Mouse (Mus musculus) midbrain, embryonic 13.5 days (tissue): ENCODE results near the gene Dpp3. TPM values are rescaled to one million over a fixed set of nuclear protein-coding genes. Genes with fewer than 3 reads are reported as not detected.

ENCODE experiments used
- ATAC-seq: fragments of 200-750 bp; cut with Nextera tagmentation; 2 replicates; pipeline ENCODE4 v1.8.0; 2017; ENCODE audit warnings: mild to moderate bottlenecking, moderate TSS enrichment, moderate library complexity
- H3K27ac ChIP-seq: fragments of 300-500 bp; sonication (generic); 2 replicates; pipeline ENCODE4 v1.5.1; 2015; ENCODE audit warnings: inconsistent platforms, mild to moderate bottlenecking, moderate library complexity
- H3K27me3 ChIP-seq: fragments of 300-500 bp; sonication (generic); 2 replicates; pipeline ENCODE4 v1.6.1; 2015; ENCODE audit warnings: mild to moderate bottlenecking, inconsistent platforms
- H3K36me3 ChIP-seq: fragments of 300-500 bp; sonication (generic); 2 replicates; pipeline ENCODE4 v1.6.1; 2015; ENCODE audit warnings: mild to moderate bottlenecking, inconsistent platforms
- H3K4me1 ChIP-seq: fragments of 300-500 bp; sonication (generic); replicated peaks from 2 replicates; pipeline ENCODE4 v1.6.1; 2015; ENCODE audit warnings: inconsistent platforms
- H3K4me2 ChIP-seq: fragments of 300-500 bp; sonication (generic); replicated peaks from 2 replicates; pipeline ENCODE4 v1.6.1; 2015; ENCODE audit warnings: moderate library complexity, mild to moderate bottlenecking, inconsistent platforms
- H3K4me3 ChIP-seq: fragments of 300-500 bp; sonication (generic); replicated peaks from 2 replicates; pipeline ENCODE4 v1.5.1; 2015; ENCODE audit warnings: mild to moderate bottlenecking, inconsistent platforms
- H3K9ac ChIP-seq: fragments of 300-500 bp; sonication (generic); replicated peaks from 2 replicates; pipeline ENCODE4 v1.6.1; 2015; ENCODE audit warnings: mild to moderate bottlenecking, inconsistent platforms
- H3K9me3 ChIP-seq: fragments of 300-500 bp; sonication (generic); 2 replicates; pipeline ENCODE4 v1.6.1; 2016; ENCODE audit warnings: mild to moderate bottlenecking, inconsistent platforms
- WGBS: fragments of 180-500 bp; shearing (Covaris S2); methylation state at CpG from one replicate; pipeline ENCODE4 v1.1.7; 2015; 5-methylcytosine and 5-hydroxymethylcytosine counted together
- polyA plus RNA-seq: library from polyadenylated mRNA; unstranded; fragments of >200 nt; fragmentation: Nextera tagmentation; extraction: Ambion mirVana; gene quantifications from 2 replicates; pipeline ENCODE4 v1.2.1, GENCODE M21; 2015

The Dpp3 gene
- polyA plus RNA-seq, 1 experiment from 2014 or later: 143 TPM

GRCm38 (mm10) chr19:4919652-4920051 is 8.4 kb downstream of the Dpp3 start:
- WGBS: 88% methylated on average over 6 of the region's 6 CpGs
- Histone ChIP-seq H3K36me3 (peaks cover 98% of the 10 kb centered on the region), H3K27me3 (no peaks in the 10 kb centered on the region), H3K9me3 (no peaks in the 10 kb centered on the region), H3K27ac (no peak overlapping the region), H3K4me2 (no peak overlapping the region), H3K9ac (no peak overlapping the region), H3K4me3 (no peak overlapping the region), H3K4me1 (no peaks in the 10 kb centered on the region)
- no peak for ATAC-seq

- no peaks in the 10 kb centered on the region for H3K27me3 ChIP-seq
- ATAC-seq: no peak
- no peaks in the 10 kb centered on the region for H3K4me1 ChIP-seq
- peaks cover 98% of the 10 kb centered on the region for H3K36me3 ChIP-seq
- no peaks in the 10 kb centered on the region for H3K9me3 ChIP-seq
- no peak overlapping the region for H3K4me2 ChIP-seq
- WGBS: 87% methylated on average over 10 of the region's 10 CpGs
- H3K4me3 ChIP-seq: no peak overlapping the region
- no peak overlapping the region for H3K9ac ChIP-seq
- H3K27ac ChIP-seq: no peak overlapping the region
Observed at GRCm38 (mm10) chr19:4916827-4917226, 11.3 kb downstream of the Dpp3 start.

GRCm38 (mm10) chr19:4915924-4916603 is 12.0 kb downstream of the Dpp3 start:
- Histone ChIP-seq H3K4me3 (no peak overlapping the region), H3K27ac (no peak overlapping the region), H3K36me3 (peaks cover 98% of the 10 kb centered on the region), H3K27me3 (no peaks in the 10 kb centered on the region), H3K9me3 (no peaks in the 10 kb centered on the region), H3K4me2 (no peak overlapping the region), H3K9ac (no peak overlapping the region), H3K4me1 (no peaks in the 10 kb centered on the region)
- 91% methylated on average over 15 of the region's 15 CpGs for WGBS
- ATAC-seq: no peak

- H3K4me3 ChIP-seq: no peak overlapping the region
- H3K27me3 ChIP-seq: no peaks in the 10 kb centered on the region
- H3K4me1 ChIP-seq: peaks cover 14% of the 10 kb centered on the region
- H3K9ac ChIP-seq: no peak overlapping the region
- no peak for ATAC-seq
- 91% methylated on average over 7 of the region's 7 CpGs for WGBS
- no peaks in the 10 kb centered on the region for H3K9me3 ChIP-seq
- peaks cover 68% of the 10 kb centered on the region for H3K36me3 ChIP-seq
- H3K4me2 ChIP-seq: no peak overlapping the region
- H3K27ac ChIP-seq: no peak overlapping the region
Observed at GRCm38 (mm10) chr19:4909376-4909775, 18.7 kb downstream of the Dpp3 start.

- ATAC-seq: no peak
- H3K36me3 ChIP-seq: peaks cover 65% of the 10 kb centered on the region
Observed at GRCm38 (mm10) chr19:4908107-4908506, 20.0 kb downstream of the Dpp3 start.

GRCm38 (mm10) chr19:4905979-4906794 is 21.9 kb downstream of the Dpp3 start, which contains the start of gene Bbs1:
Gene Bbs1 (minus strand): TSS chr19:4906628.
- Histone ChIP-seq H3K27me3 (no peaks in the 10 kb centered on the region), H3K9ac (peak within 1 kb of the TSS; percentile 75), H3K4me3 (peak within 1 kb of the TSS; percentile 70), H3K4me2 (peak within 1 kb of the TSS; percentile 81), H3K36me3 (peaks cover 60% of the 10 kb centered on the region), H3K9me3 (no peaks in the 10 kb centered on the region), H3K27ac (peak within 1 kb of the TSS; percentile 75), H3K4me1 (peaks cover 14% of the 10 kb centered on the region)
- 7% methylated on average over 31 of the region's 31 CpGs for WGBS
- peak; percentile 80 for ATAC-seq

More at GRCm38 (mm10) chr19:4908107-4908506, 20.0 kb downstream of the Dpp3 start:
- Histone ChIP-seq H3K4me2 (no peak overlapping the region), H3K4me1 (peaks cover 14% of the 10 kb centered on the region), H3K9ac (no peak overlapping the region), H3K27ac (no peak overlapping the region), H3K4me3 (no peak overlapping the region), H3K27me3 (no peaks in the 10 kb centered on the region), H3K9me3 (no peaks in the 10 kb centered on the region)
- WGBS: 80% methylated on average over 4 of the region's 4 CpGs

- Histone ChIP-seq H3K9ac (no peak overlapping the region), H3K36me3 (peaks cover 65% of the 10 kb centered on the region), H3K4me3 (no peak overlapping the region), H3K27ac (no peak overlapping the region), H3K4me1 (0 out of 2 replicates have a peak, but pooled peaks cover under 1% of the 10 kb centered on the region), H3K4me2 (no peak overlapping the region), H3K9me3 (no peaks in the 10 kb centered on the region), H3K27me3 (no peaks in the 10 kb centered on the region)
- no peak for ATAC-seq
- 80% methylated on average over 3 of the region's 3 CpGs for WGBS
Observed at GRCm38 (mm10) chr19:4899888-4900287, 28.2 kb downstream of the Dpp3 start.

- H3K27ac ChIP-seq: no peak overlapping the region
- no peaks in the 10 kb centered on the region for H3K4me1 ChIP-seq
- no peaks in the 10 kb centered on the region for H3K27me3 ChIP-seq
- ATAC-seq: no peak
- H3K9ac ChIP-seq: no peak overlapping the region
- peaks cover 70% of the 10 kb centered on the region for H3K36me3 ChIP-seq
- WGBS: 86% methylated on average over 9 of the region's 9 CpGs
- no peak overlapping the region for H3K4me3 ChIP-seq
- no peaks in the 10 kb centered on the region for H3K9me3 ChIP-seq
- H3K4me2 ChIP-seq: no peak overlapping the region
Observed at GRCm38 (mm10) chr19:4898972-4899371, 29.1 kb downstream of the Dpp3 start.

- no peaks in the 10 kb centered on the region for H3K4me1 ChIP-seq
- H3K36me3 ChIP-seq: peaks cover 67% of the 10 kb centered on the region
- no peak overlapping the region for H3K27ac ChIP-seq
- no peaks in the 10 kb centered on the region for H3K27me3 ChIP-seq
- 54% methylated on average over 21 of the region's 21 CpGs for WGBS
- H3K9me3 ChIP-seq: no peaks in the 10 kb centered on the region
- H3K4me2 ChIP-seq: no peak overlapping the region
- no peak overlapping the region for H3K4me3 ChIP-seq
- 0 out of 2 replicates have a peak overlapping the region, but pooled peaks have one; percentile 6 for H3K9ac ChIP-seq
- ATAC-seq: no peak
Observed at GRCm38 (mm10) chr19:4896780-4897520, 31.1 kb downstream of the Dpp3 start.

- Histone ChIP-seq H3K36me3 (peaks cover 64% of the 10 kb centered on the region), H3K27me3 (no peaks in the 10 kb centered on the region), H3K9ac (no peak overlapping the region), H3K4me2 (no peak overlapping the region), H3K9me3 (no peaks in the 10 kb centered on the region), H3K4me1 (no peaks in the 10 kb centered on the region), H3K27ac (no peak overlapping the region), H3K4me3 (no peak overlapping the region)
- no peak for ATAC-seq
- WGBS: 88% methylated on average over 3 of the region's 3 CpGs
Observed at GRCm38 (mm10) chr19:4891798-4892197, 36.3 kb downstream of the Dpp3 start.

- Histone ChIP-seq H3K27ac (no peak overlapping the region), H3K27me3 (no peaks in the 10 kb centered on the region), H3K9ac (no peak overlapping the region), H3K4me3 (no peak overlapping the region), H3K36me3 (peaks cover 56% of the 10 kb centered on the region), H3K9me3 (no peaks in the 10 kb centered on the region), H3K4me2 (no peak overlapping the region), H3K4me1 (peaks cover 3% of the 10 kb centered on the region; the same call in 1 of the 2 replicates)
- WGBS: 93% methylated on average over 10 of the region's 10 CpGs
- ATAC-seq: no peak
Observed at GRCm38 (mm10) chr19:4889791-4890190, 38.3 kb downstream of the Dpp3 start.

GRCm38 (mm10) chr19:4883961-4884360 is 44.1 kb downstream of the Dpp3 start:
- no peak overlapping the region for H3K4me3 ChIP-seq
- ATAC-seq: no peak
- peaks cover 22% of the 10 kb centered on the region for H3K36me3 ChIP-seq
- H3K27ac ChIP-seq: no peak overlapping the region
- WGBS: 84% methylated on average over 4 of the region's 4 CpGs
- peaks cover 17% of the 10 kb centered on the region for H3K4me1 ChIP-seq
- H3K4me2 ChIP-seq: no peak overlapping the region
- no peaks in the 10 kb centered on the region for H3K27me3 ChIP-seq
- no peak overlapping the region for H3K9ac ChIP-seq
- H3K9me3 ChIP-seq: no peaks in the 10 kb centered on the region
